Mouse (Mus musculus) testis, postnatal 14 days (tissue): Measurements from ENCODE around the gene Colca2.

Source experiments
- DNase-seq: peaks from one replicate; pipeline ENCODE4 v3.0.0; 2021; ENCODE audit warnings: low spot score

Gene Colca2

DNA sequence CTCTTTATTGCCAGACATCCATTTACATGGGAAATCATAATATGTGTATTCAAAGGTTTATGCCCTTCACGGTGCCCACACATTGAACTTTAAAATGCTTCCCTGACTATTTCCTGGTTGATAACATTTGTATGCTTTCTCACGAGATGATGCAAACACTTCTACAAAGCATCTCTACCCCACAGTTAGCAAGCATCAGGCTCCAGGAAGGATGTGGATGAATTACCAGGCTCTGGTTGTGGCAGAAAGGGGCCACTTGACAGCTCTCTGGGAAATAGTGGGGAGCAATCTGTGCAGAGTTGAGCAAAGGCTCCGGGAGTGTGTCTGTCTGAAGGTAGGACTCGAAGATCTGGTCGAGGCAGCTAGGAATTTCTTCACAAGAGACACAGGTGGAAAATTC lies 6.3 kb downstream of the Colca2 start:
- no peak for DNase-seq

DNA sequence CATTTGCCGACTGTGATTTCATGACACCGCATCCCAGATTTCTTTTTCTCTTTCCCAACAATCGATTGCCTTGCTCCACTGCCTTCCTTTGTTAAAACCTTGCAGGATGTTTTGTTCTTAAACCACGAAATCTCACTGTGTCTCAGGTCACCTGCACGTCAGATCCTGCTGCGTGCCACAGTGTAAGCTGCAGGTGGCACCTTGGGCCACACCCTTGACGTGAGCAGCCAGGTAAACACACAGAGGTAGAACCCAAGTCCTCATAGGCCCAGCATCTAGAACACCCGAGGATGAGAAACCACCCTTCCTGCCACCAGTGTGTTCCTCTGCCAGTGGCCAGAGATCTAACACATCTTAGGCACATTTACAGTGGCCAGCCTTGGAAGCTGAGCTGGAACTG lies 7.3 kb downstream of the Colca2 start:
- no peak for DNase-seq

DNA sequence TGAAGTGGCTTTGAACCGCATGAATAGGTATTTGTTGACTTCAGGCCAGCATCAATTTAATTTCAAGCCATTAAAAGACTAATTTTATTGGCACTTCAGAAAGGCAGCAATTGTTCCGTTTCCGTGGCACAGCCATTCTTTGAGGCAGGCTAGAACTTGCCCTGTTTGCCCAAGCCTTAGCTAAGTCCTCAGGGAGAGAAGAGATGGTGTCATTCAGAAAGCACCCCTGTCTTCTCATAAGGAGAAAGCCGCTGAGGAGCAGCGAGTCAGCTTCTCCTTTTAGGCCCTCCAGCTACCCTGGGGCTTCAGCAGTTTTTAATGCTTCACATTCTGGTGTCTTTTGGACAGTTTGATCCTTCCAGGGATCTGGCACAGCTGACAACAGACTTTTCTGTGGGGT lies 9.5 kb downstream of the Colca2 start:
- no peak for DNase-seq

GRCm38 (mm10) chr9:51258426-51258825 lies 19.9 kb downstream of the Colca2 start:
- no peak for DNase-seq

- no peak for DNase-seq
Observed at GRCm38 (mm10) chr9:51256780-51257502, 21.4 kb downstream of the Colca2 start.

- no peak for DNase-seq
Observed at GRCm38 (mm10) chr9:51238741-51239385, 39.5 kb downstream of the Colca2 start.

DNA sequence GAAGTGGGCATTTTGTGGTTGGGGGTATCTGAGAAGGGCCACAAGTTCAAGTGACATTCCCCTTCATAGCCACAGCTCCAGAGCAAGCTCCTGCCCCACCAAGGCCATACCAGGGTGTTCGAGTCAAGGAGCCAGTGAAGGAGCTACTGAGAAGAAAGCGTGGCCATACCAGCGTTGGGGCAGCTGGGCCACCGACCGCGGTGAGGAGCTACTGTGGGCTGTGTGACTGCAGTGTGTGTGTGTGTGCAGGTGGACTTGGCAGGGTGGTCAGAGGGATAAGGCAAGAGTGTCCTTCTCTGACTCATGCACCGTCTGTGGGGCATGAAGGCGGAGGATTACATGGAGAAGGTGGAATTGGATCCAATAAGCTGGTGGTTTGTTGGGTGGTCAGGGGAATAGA lies 46.2 kb downstream of the Colca2 start:
- no peak for DNase-seq

DNA sequence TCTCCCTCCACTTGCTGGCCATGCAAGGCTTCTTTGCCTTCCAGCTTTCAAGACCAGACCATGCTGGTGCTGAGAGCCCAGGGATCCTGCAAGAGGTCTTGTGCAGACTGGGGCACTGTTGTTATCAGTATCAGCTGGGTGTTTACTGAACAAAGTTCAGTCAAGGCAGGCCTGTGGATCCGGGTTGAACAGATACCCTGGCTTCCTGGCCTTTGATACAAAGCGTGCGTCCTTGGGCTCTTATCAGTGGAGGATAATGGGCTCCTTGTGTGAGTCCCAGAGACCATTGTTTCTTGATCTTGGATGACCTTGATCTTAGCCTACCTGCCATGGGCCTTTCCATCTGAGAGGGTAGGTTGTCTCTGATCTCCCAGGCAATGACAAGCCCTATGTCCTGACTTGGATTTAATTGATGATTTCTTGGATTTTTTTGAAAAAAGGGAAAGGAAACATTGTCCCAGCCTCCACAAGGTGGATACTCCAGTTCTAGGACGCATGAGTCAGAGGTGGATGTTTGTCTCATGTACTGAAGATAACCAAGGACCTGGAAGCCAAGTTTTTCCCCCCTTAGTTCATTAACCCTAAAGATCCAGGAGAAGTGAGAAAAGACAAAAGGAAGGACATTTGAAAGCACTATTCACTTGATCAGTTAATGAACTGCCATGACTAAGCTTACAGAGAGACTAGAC lies 47.5 kb downstream of the Colca2 start:
- DNase-seq = peak; percentile 58

- DNase-seq = no peak
Observed at GRCm38 (mm10) chr9:51225636-51226166, 52.7 kb downstream of the Colca2 start.
